Mouse (Mus musculus) ovary, adult 18-20 months (tissue): ENCODE measurements around the gene Iqch.
A peak's percentile ranks its signal among the peaks of the same experiment; 100 is the strongest.

Source experiments
- DNase-seq: peaks from one replicate; pipeline ENCODE4 v3.0.0; 2022; ENCODE audit warnings: low spot score, mixed read lengths

The Iqch gene

DNA sequence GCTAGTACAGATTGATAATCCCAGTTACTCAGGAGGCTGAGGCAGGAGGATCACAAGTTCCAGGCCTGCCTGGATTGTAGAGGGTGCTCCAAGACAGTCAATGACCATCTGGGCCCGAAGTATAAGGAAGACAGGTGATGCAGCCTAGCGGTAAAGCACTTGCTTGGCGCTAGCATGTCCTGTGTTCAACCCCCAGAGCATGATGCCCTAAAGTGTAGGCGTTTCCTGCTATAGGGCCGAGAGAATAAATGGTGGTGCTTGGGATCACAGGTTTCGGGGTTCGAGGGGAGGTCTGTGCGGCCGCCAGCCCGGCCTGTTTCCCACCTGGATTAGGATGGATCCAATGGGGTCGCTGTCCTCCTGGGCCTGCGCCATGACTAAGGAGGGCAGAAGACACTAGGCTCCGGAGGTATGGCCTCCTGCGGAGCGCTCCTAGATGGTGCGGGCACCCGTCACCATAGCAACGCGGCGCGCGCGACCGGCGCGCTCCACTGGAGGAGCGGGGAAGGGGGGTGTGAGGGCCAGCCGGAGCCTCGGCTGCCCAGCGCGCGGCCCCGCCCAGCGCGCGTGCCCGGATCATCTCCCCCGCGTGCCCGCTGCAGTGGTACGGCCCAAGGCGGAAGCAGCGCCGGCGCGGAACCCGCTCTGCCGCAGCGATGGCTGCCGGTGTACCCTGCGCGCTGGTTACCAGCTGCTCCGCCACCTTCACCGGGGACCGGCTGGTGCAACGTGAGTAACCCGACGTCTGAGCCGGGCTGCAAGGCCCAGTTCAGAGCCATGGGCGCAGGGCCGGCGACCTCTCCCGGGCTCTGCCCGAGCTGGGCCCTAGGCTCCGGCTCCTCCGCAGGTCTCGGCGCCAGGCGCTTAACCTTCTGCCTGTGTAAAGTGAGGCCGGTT lies at the start of gene Iqch, which contains the start of gene Aagab:
TSS of gene Iqch (minus strand) at position 451 of the 897 bp plus-strand sequence.
TSS of gene Aagab (plus strand) at position 618 of the 897 bp plus-strand sequence.
- peak; percentile 94 for DNase-seq

DNA sequence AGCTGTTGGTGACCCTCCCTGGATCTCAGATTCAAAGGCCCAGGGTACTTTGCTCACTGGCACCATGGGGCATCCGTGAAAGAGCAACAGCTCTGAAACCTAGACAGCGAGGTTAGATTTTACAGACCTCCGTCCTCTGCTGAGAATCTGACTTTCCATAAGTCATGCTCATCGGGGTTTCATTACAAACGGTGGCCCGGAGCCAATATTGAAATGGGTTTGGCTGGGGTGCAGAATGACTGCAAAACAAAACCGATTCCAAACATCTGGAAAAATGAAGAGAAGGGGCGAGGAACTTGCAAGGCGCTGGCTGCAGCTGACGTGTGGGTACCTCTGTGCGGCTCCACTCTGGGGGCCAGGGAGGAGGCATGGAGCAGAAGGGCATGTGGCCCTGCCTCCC lies 49.3 kb upstream of the Iqch start:
- no peak for DNase-seq

DNA sequence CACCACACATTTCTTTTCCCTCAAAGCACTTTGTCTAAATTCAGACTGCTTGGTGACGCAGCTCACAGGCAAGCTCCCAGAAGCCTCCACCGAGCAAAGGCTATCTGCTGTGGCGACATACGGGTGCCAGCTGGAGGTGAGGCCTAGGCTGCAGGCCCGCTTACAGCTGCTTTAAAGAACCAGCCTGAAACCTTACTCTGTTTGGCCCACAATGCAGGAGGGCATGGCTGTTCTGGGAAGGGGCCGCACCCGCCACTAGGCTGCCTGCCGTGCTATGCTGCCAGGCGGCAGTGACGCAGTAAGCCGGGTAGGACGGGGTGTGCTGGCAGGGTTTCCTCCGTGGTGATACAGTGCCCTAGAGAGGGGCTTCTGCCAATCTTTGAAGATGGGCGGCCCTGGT lies 48.6 kb upstream of the Iqch start:
- no peak for DNase-seq

DNA sequence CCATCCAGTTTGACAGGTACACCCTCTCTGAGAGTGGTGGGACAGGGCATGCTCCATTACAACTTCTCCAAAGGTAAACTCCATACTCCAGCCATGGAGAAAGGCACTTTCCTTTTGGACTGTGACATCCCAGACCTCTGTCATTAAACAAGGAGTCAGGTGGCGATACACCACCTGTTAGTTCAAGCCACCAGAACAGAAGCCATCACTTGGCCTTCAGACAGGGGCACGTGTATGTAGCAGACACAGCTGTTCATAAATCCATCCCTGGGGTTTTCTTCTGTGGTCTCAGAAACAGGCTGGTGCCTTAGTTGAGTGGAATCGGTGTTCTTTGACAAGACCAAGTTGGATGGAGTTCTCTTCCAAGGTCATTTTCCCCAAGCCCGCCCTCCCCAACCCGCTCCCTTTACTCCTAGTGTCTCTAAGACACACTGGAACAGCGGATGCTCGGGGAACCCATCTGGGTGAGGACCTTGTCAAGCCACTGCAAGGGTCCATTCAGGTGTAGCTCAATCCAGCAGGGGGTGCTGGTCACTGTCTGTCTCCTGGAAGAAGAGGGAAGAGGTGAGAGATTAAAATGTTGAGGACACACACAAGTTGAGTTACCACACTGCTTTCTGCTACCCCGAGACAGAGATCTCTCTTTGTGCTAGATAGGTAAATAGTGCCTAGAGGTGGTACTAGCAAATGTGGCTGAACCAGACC lies 47.7 kb upstream of the Iqch start:
- no peak for DNase-seq

DNA sequence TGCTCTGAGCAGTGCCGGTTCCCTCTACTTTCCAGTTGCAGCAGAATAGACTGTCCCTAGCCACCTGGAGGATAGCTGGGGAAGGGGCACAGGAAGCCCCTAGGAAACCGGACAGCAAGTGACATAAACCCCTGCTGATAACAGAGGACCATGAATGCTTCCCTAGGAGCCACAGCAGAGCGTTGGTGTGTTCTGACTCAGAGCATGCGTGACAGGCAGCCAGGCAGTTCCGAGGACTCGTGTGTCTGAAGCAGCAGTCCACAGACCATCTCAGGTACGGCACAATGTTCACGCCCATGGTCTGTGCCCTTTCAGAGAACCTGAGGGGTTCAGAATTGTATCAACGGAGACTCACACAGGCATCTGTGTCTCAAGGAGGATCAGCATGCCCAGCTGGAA lies 46.2 kb upstream of the Iqch start:
- no peak for DNase-seq

DNA sequence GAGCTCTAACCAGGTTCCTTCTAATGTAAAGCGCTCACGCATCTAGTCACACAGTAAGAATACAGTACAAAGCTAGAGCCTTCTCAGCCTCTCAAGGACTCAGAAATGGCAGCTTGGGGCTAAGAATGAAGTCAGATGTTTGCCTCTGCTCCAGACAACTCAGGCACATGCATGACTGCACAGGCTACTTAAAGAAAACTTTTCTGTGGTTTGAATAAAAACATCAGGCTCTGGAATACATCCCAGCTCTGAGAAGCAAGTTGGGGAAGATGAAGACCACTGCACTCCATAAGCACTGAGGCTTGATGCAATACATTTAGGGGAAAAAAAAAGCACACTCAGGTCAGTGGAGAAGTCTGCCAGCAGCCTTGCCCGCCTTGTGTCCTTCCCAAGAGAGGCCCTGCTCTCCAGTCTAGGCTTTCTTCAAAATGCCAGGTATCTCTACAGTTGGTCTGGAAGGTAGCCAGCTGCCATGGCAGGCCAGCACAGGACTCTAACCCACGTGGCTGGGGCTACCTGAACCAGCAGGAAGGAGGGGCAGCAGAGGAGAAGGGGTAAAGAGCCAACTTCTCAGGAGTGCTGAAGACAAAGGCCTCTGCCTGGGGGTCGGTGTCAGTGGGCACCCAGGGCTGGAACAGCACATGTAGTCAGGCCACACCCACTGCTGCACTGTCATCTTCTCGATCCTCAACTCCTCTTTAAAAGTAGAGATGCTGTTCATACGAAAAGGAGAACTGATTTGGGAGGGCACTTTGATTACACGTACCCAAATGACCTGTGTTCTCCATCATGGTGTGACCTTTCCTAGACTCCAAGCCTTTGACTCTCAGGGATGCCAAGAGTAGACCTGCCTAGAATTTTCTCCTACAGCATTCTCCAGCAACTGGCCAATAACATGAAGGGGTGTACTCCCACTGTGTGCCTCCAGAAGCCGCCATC lies 45.6 kb upstream of the Iqch start:
- no peak for DNase-seq

DNA sequence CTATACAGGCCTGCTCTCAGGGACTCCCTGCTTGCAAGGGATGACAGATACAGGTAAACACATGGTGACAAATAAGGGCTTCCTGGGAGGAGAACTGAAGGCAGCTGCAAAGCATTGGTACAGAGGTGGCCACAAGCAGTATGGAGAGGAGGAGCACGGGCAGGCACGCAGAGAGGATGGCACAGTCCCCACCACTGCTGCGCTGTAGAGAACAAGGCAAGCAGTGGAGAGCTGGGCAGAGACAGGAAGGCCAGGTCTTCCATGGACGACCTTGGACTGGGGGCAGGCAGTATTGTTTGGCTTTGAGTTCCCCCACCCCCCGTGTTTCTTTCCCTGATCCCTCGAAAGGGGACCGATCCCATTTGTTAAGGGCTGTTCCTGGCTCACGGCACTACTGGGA lies 42.8 kb upstream of the Iqch start:
- no peak for DNase-seq

DNA sequence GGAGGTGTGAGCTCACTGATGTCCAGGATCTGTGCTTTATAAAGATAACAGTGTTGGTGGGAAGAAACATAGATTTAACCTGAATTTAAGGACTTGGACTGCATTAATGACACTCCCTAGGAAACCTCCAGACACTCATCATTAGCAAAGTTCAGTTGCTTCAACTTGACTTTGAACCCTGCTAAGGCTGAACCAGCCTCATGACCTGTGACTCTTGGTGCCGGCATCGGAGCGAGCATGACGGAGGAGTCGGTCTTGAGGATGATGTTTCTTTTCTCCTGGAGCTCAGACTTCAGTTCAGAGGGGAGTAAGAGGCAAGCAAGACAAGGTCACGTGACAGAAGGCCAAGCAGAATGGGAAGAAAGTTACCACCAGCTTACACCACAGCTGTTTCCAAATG lies 41.7 kb upstream of the Iqch start:
- no peak for DNase-seq

DNA sequence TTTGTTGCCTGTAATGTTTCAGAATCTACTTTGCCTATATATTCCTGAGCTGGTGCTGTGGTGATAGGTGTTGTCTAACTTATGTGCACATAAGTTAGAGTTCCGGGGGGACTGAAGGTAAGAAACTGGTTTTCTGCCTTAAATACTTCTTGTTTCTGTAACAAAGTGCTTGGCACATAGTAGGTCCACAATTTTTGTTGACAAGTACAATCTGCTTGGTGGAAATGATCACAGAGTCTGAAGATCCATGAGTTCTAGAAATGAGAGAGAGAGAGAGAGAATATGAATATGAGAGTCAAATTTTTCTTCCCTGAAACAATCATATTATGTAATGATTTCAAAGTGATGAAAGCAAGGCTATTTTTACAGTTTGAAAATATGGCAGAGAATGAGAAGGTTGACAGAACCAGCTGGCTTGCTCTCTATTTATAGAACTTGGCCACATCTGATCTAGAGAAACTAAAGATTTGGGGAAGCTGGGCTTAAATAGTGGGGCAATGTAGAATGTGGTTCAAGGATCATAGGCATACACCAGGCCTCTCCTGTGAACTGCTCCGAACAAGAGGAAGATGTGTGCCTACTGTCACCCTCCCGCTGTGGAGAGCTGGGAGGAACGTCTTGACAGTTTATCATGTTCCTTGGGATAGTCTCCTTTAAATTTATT lies 39.8 kb upstream of the Iqch start:
- DNase-seq, result no peak

DNA sequence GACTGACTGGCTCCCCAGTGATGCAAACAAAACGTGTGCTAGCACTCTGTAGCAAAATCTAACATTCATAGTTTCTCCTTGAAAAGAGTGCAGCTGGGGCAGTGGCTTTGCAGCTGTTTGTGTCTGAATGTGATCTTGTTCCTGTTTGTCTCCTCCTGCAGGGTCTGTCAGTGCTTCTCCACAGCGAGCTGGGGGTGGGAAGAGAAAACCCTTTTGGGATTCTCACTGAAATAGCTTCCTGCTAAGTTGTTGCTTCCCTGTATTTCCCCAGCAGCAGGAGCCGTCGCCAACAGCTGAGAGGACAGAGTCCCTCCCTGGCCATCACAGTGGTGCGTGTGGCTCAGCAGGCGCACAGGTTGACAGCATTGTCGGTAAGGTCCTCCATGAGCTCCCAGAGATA lies 33.8 kb upstream of the Iqch start:
- DNase-seq, result no peak

DNA sequence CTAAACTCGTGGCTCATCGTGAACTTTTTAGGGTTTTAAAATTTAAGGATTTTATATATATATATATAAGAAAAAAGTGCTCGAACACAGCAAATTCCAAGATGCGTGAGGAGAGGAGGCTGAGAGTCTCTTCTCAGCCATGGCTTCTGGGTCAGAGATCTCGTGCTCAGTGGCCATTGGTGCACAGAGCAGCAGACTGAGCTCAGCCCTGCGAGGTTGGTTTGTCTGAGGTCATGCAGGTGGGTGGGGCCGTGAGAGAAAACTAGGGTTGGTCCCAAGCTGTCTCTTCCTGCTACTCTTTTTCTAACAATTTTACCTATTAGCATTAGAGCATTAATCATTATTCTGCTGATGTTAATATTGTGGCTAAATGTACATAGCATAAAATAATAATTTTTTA lies 31.0 kb upstream of the Iqch start:
- DNase-seq, result no peak

DNA sequence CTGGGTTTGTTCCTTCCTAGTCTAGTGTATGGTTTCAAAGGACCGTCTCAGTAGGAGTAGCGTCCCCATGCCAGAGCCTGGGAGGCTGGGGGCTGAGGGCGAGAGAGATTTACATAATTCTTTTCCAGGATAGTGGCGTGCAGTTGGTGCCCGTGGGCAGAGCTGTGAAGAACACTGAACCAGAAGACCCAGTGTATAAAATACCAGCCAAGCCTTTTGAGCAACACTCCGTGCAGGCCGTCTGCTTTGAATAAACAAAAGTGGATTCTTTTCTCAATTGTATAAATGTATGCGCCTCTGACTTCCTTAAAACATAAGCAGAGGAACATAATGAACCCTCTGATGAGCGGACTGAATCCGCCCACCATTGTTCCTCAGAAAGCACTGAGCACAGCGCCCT lies 30.6 kb upstream of the Iqch start:
- no peak for DNase-seq

DNA sequence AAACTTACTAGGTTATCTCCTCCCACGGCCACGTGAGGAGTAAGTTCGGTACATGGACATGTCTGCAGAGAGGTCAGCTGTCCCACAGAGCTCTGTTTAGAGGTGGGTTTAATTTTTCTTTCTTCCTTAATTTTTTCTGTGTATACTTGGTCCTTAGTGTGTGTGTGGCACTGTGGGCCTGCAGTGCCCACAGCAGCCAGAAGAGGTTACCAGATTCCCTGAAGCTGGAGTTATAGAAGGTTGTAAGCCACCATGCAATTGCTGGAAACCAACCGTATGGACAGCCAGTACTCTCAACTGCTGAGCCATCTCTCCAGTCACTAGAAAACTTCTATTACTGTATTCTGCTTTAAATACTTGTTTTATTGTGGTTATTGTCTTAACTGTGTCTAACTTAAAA lies 29.8 kb upstream of the Iqch start:
- DNase-seq, result no peak

DNA sequence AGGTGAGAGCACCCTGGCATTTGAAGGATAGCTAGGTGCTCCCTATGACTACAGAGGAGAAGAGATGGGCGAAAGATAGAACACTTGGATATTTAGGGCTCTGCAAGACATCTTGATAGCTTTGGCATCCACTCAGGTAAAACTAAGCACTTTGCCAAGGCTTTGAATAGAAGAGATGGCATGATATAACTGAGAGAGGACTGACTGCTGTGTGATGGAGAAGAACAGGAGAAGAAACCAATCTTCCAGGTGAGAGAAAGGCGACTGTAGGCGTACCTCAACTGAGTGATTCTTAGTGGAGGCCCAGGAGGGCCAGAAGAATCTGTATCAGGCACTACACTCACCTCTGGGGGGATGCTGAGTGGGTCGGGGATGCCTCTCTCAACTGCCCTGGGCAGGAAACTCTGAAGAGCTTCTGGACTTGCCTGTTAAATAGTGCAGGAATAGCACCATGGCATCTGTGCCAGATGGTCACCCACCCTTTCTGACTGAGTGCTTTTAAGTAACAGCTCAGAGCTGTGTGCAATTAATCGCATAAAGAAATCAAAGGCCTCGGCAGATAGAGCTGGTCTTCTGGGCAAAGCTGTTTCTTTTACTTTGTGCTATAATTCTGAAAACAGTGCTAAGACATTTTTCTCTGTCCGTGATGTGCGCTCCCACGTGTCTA lies 22.9 kb upstream of the Iqch start:
- no peak for DNase-seq

DNA sequence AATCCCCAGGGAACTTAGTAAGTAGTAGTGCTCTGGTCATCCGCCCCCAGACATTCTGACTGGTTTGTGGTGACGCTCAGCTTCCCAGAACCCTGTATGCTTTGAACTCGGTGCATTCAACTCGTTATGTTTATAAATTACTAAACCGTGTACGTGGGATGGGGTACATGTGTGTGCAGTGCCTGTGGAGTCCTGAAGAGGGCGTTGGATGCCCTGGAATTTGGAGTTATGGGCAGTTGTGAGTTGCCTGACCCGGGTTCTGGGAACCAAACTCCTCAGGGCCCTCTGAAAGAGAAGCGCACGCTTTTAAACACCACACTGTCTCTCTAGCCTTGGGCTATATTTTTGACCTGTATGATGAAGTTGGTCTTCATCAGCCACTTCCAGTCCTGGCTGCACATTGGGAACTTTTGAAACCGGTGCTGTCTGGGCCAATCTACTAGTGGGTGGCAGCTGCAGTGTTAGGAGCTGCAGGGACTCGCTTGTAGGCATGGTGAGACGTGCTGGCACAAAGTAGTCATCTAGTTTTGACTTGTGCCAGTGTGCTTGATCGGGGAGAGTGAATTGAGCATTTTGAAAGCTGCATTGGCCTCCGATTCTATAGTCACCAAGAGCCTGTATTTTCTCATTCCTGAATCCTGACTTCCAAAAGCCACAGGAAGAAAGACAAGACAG lies 21.7 kb upstream of the Iqch start:
- DNase-seq, result no peak

DNA sequence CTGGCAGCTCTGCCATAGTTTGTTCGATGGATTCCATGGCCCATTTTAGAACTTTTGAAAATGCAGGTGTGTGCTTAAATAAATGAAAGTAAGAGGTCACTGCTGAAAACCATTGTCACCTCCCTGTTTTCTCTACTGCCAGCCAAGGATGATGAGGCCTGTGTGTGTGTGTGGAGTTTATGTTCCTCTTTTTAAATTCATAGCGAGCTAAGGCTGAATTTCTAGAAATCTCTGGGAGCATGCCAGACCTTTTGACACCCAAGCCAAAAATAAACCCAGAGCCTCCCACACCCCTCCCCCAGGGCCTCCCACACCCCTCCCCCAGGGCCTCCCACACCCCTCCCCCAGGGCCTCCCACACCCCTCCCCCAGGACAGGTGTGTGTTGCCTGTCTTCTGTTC lies 15.7 kb upstream of the Iqch start:
- DNase-seq, result no peak

DNA sequence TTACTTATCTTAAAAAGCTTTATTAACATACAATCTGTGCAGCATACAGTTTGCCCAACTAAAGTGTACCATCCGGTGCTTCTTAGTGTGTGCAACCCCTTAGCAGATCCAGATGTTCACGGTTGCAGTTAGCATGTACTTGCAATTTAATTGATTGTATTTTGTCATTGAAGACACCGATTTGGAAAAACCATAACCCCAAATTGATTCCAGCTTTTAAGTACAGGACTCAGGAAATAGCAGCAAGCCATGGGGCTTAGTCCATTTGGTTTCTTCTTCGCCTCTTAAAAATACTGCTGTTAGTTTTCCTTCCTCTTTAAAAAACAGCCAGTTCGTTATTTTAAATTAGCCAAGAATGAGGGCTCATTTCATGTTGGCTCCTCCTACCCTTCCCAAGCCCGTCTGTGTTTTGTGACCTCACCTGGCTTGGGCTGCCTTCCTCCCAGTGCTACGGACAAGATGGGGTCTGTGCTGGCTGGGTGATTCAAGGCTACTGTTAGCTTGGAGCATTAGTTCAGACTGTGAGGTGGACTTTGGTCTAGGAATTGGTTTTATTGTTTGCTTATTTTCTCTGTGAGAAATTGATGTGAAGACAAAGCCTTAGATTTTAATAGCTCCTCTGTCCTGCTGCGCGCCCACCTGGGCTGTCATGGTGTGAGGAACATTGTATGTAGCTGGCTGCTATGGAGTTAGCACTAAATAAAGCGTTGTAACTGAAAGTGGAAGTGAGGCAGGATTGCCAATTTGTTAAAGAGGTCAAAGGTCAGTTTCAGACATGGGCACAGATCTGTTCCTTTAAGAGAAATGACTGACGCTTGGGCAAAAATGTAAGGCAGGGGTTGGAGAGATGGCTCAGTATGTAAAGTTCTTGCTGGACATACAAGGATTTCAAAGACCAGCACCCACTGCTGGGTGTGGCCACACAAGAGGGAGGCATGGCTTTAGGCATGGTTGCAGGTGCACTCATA lies 12.0 kb upstream of the Iqch start:
- DNase-seq, result no peak

DNA sequence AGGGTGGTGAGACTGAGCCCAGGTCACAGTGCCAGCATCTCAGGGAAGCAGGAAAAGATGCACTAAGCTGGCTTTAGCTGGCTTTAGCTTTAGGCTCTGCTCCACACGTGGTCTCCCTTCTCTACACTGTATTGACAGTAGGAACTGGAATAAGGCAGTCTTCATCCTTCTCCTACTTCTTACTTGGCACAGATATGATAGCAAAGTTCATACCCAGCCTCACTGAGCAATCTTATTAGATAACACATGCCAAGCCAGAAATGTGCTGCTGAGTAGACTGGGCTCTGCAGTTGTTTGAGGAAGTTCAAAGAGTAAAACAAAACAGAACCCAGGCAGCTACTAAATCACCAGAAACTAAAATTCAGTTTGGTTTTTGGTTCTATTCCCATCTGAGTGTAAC lies 11.3 kb upstream of the Iqch start:
- no peak for DNase-seq
